Mouse (Mus musculus) embryo, embryonic 11.5 days (tissue): Measurements from ENCODE around the gene Ifit1bl1.
"Not testable (repeated sequence)": the region's sequence is repeated elsewhere in the genome, so short reads cannot be mapped to it uniquely, and the experiment has no call there.

ENCODE experiments used
- DNase-seq: peaks from one replicate; pipeline ENCODE4 v3.0.0-alpha.2; 2012; ENCODE audit warnings: low read depth, low spot score

Gene Ifit1bl1

GRCm38 (mm10) chr19:34601888-34602287 lies at the start of gene Ifit1bl1:
TSS of gene Ifit1bl1 (minus strand) at chr19:34601956.
- DNase-seq: not testable (repeated sequence)

GRCm38 (mm10) chr19:34650997-34651396 lies 49.2 kb upstream of the Ifit1bl1 start:
- no peak for DNase-seq

GRCm38 (mm10) chr19:34650276-34650675 lies 48.5 kb upstream of the Ifit1bl1 start:
- no peak for DNase-seq

- not testable (repeated sequence) for DNase-seq
These were observed 45.9 kb upstream of the Ifit1bl1 start for GRCm38 (mm10) chr19:34647630-34648029.

- DNase-seq: no peak
These were observed 40.9 kb upstream of the Ifit1bl1 start for GRCm38 (mm10) chr19:34642616-34643015.

- no peak for DNase-seq
These were observed 38.9 kb upstream of the Ifit1bl1 start, which contains the start of the genes Ifit1bl2 and Ifit1 for GRCm38 (mm10) chr19:34640623-34641022. TSS of gene Ifit1bl2 (minus strand) at chr19:34640743. TSS of gene Ifit1 (plus strand) at chr19:34640871.

GRCm38 (mm10) chr19:34636933-34637557 lies 35.3 kb upstream of the Ifit1bl1 start:
- peak; percentile 44 for DNase-seq

- DNase-seq: no peak
These were observed 31.7 kb upstream of the Ifit1bl1 start for GRCm38 (mm10) chr19:34633484-34633883.

- DNase-seq: no peak
These were observed 29.7 kb upstream of the Ifit1bl1 start for GRCm38 (mm10) chr19:34631487-34631886.

GRCm38 (mm10) chr19:34627496-34627895 lies 25.7 kb upstream of the Ifit1bl1 start:
- DNase-seq: no peak

GRCm38 (mm10) chr19:34624663-34625062 lies 22.9 kb upstream of the Ifit1bl1 start:
- DNase-seq: no peak

- no peak for DNase-seq
These were observed 22.0 kb upstream of the Ifit1bl1 start for GRCm38 (mm10) chr19:34623781-34624180.

- no peak for DNase-seq
These were observed 19.1 kb upstream of the Ifit1bl1 start for GRCm38 (mm10) chr19:34620871-34621270.

- not testable (repeated sequence) for DNase-seq
These were observed 10.7 kb upstream of the Ifit1bl1 start for GRCm38 (mm10) chr19:34612243-34613001.

GRCm38 (mm10) chr19:34610118-34610517 lies 8.4 kb upstream of the Ifit1bl1 start:
- not testable (repeated sequence) for DNase-seq

- DNase-seq: not testable (repeated sequence)
These were observed 5.7 kb upstream of the Ifit1bl1 start, which contains the start of gene Ifit3b for GRCm38 (mm10) chr19:34607237-34608051. TSS of gene Ifit3b (plus strand) at chr19:34607970.

GRCm38 (mm10) chr19:34605472-34605871 lies 3.7 kb upstream of the Ifit1bl1 start:
- no peak for DNase-seq

GRCm38 (mm10) chr19:34599250-34599649 lies 2.5 kb downstream of the Ifit1bl1 start:
- DNase-seq: not testable (repeated sequence)

- no peak for DNase-seq
These were observed 3.4 kb downstream of the Ifit1bl1 start for GRCm38 (mm10) chr19:34598341-34598740.

GRCm38 (mm10) chr19:34596811-34597210 lies 4.9 kb downstream of the Ifit1bl1 start:
- no peak for DNase-seq

- DNase-seq: not testable (repeated sequence)
These were observed 7.2 kb downstream of the Ifit1bl1 start for GRCm38 (mm10) chr19:34594523-34594922.

- no peak for DNase-seq
These were observed 8.3 kb downstream of the Ifit1bl1 start for GRCm38 (mm10) chr19:34593456-34593855.
